Mouse (Mus musculus) MEL (cell line): ENCODE measurements around the gene Gm20662. TPM values are rescaled to one million over a fixed set of nuclear protein-coding genes. Genes with fewer than 3 reads are reported as not detected.

Source experiments
- DNase-seq: peaks from one replicate; pipeline ENCODE4 v3.0.0; 2011; ENCODE audit warnings: low read depth, low spot score
- H3K27ac ChIP-seq: 2 replicates; pipeline ENCODE4 v1.5.1; 2012; ENCODE audit warnings: low read depth, mild to moderate bottlenecking, control low read depth, low read length, moderate library complexity; ENCODE audit not compliant: control insufficient read depth
- H3K27me3 ChIP-seq, 2 experiments: fragments of 150-350 bp in 1 of 2; sonication (generic) in 1 of 2; 2 replicates each; pipeline ENCODE4 v1.6.1; 2012; ENCODE audit warnings: low read length in 2 of 2, mild to moderate bottlenecking in 2 of 2, improper control_type of control experiment in 1 of 2, moderate library complexity in 1 of 2; ENCODE audit not compliant: insufficient read depth in 2 of 2, control insufficient read depth in 1 of 2
- H3K36me3 ChIP-seq, 2 experiments: 2 replicates each; pipeline ENCODE4 v1.6.1; 2012 to 2014; ENCODE audit warnings: low read length in 2 of 2, improper control_type of control experiment in 1 of 2, inconsistent platforms in 1 of 2, mild to moderate bottlenecking in 1 of 2; ENCODE audit not compliant: insufficient read depth in 2 of 2, control insufficient read depth in 1 of 2
- H3K4me1 ChIP-seq, 2 experiments: fragments of 150-350 bp in 1 of 2; sonication (generic) in 1 of 2; 2 replicates each; pipeline ENCODE4 v1.6.1; 2012; ENCODE audit warnings: low read length in 2 of 2, improper control_type of control experiment in 1 of 2, mild to moderate bottlenecking in 1 of 2; ENCODE audit not compliant: insufficient read depth in 2 of 2, control insufficient read depth in 1 of 2
- H3K4me3 ChIP-seq, 2 experiments: fragments of 150-350 bp in 1 of 2; sonication (generic) in 1 of 2; 2 replicates each; pipeline ENCODE4 v1.5.1; 2012; ENCODE audit warnings: low read depth in 2 of 2, low read length in 2 of 2, mild to moderate bottlenecking in 2 of 2, moderate library complexity in 2 of 2, control low read depth in 1 of 2, improper control_type of control experiment in 1 of 2; ENCODE audit not compliant: control insufficient read depth in 1 of 2, insufficient read depth in 1 of 2
- H3K79me2 ChIP-seq: 2 replicates; pipeline ENCODE4 v1.6.1; 2012; ENCODE audit warnings: mild to moderate bottlenecking, low read length, moderate library complexity; ENCODE audit not compliant: control insufficient read depth, poor library complexity, insufficient read depth
- H3K9ac ChIP-seq: 2 replicates; pipeline ENCODE4 v1.6.1; 2012; ENCODE audit warnings: low read depth, mild to moderate bottlenecking, control low read depth, low read length, moderate library complexity; ENCODE audit not compliant: control insufficient read depth, poor library complexity, severe bottlenecking
- H3K9me3 ChIP-seq: fragments of 150-350 bp; sonication (generic); replicated peaks from 2 replicates; pipeline ENCODE4 v1.6.1; 2012; ENCODE audit warnings: mild to moderate bottlenecking, low read length, improper control_type of control experiment, moderate library complexity; ENCODE audit not compliant: insufficient read depth
- BHLHE40 ChIP-seq: IDR thresholded peaks from 2 replicates; pipeline ENCODE4 v1.6.1; 2012; ENCODE audit warnings: low read depth, mild to moderate bottlenecking, inconsistent platforms, low read length, improper control_type of control experiment, borderline replicate concordance
- CHD2 ChIP-seq: IDR thresholded peaks from 2 replicates; pipeline ENCODE4 v1.6.1; 2011; ENCODE audit warnings: low read length, improper control_type of control experiment
- CTCF ChIP-seq, 3 experiments: IDR thresholded peaks in 2 of 3; conservative IDR thresholded peaks in 1 of 3; 2 replicates each; pipeline ENCODE4 v1.5.1; 2011 to 2012; ENCODE audit warnings: low read length in 3 of 3, low read depth in 2 of 3, mild to moderate bottlenecking in 2 of 3, improper control_type of control experiment in 1 of 3, inconsistent platforms in 1 of 3, mixed read lengths in 1 of 3, moderate library complexity in 1 of 3; ENCODE audit not compliant: control insufficient read depth in 1 of 3, insufficient read depth in 1 of 3, poor library complexity in 1 of 3, severe bottlenecking in 1 of 3
- E2F4 ChIP-seq: IDR thresholded peaks from 2 replicates; pipeline ENCODE4 v1.6.1; 2011; ENCODE audit warnings: low read depth, low read length, improper control_type of control experiment, borderline replicate concordance
- ETS1 ChIP-seq: IDR thresholded peaks from 2 replicates; pipeline ENCODE4 v1.6.1; 2012; ENCODE audit warnings: low read depth, mild to moderate bottlenecking, inconsistent platforms, low read length, improper control_type of control experiment, moderate library complexity
- GABPA ChIP-seq: IDR thresholded peaks from 2 replicates; pipeline ENCODE4 v1.6.1; 2012; ENCODE audit warnings: low read depth, mild to moderate bottlenecking, inconsistent platforms, low read length, improper control_type of control experiment, moderate library complexity
- GATA1 ChIP-seq: IDR thresholded peaks from 2 replicates; pipeline ENCODE4 v1.6.1; 2011; ENCODE audit warnings: low read depth, low read length, improper control_type of control experiment
- JUND ChIP-seq: IDR thresholded peaks from 2 replicates; pipeline ENCODE4 v1.6.1; 2011; ENCODE audit warnings: low read depth, mild to moderate bottlenecking, improper control_type of control experiment, low read length
- MAX ChIP-seq: IDR thresholded peaks from 2 replicates; pipeline ENCODE4 v1.6.1; 2011; ENCODE audit warnings: low read length, improper control_type of control experiment
- MYB ChIP-seq: IDR thresholded peaks from 2 replicates; pipeline ENCODE4 v1.6.1; 2011; ENCODE audit warnings: mild to moderate bottlenecking, low read depth, low read length, improper control_type of control experiment
- NELFE ChIP-seq: IDR thresholded peaks from 2 replicates; pipeline ENCODE4 v1.6.1; 2011; ENCODE audit warnings: low read depth, low read length, improper control_type of control experiment
- POLR2A ChIP-seq, 2 experiments: IDR thresholded peaks; 2 replicates each; pipeline ENCODE4 v1.6.1; 2011 to 2012; ENCODE audit warnings: low read length in 2 of 2, mild to moderate bottlenecking in 2 of 2, control low read depth in 1 of 2, improper control_type of control experiment in 1 of 2, low read depth in 1 of 2, moderate library complexity in 1 of 2; ENCODE audit not compliant: control insufficient read depth in 1 of 2, insufficient read depth in 1 of 2, poor library complexity in 1 of 2
- POLR2AphosphoS2 ChIP-seq: IDR thresholded peaks from 2 replicates; pipeline ENCODE4 v1.6.1; 2011; ENCODE audit warnings: low read length, improper control_type of control experiment
- RAD21 ChIP-seq: IDR thresholded peaks from 2 replicates; pipeline ENCODE4 v1.6.1; 2011; ENCODE audit warnings: mild to moderate bottlenecking, low read depth, low read length, improper control_type of control experiment
- RCOR1 ChIP-seq: IDR thresholded peaks from 2 replicates; pipeline ENCODE4 v1.6.1; 2012; ENCODE audit warnings: low read depth, mild to moderate bottlenecking, inconsistent platforms, low read length, improper control_type of control experiment
- SIN3A ChIP-seq: IDR thresholded peaks from 2 replicates; pipeline ENCODE4 v1.6.1; 2012; ENCODE audit warnings: low read length, improper control_type of control experiment, inconsistent platforms
- SMC3 ChIP-seq: IDR thresholded peaks from 2 replicates; pipeline ENCODE4 v1.6.1; 2011; ENCODE audit warnings: low read depth, low read length, improper control_type of control experiment
- TBP ChIP-seq: IDR thresholded peaks from 2 replicates; pipeline ENCODE4 v1.8.0; 2011; ENCODE audit warnings: low read depth, low read length, improper control_type of control experiment
- UBTF ChIP-seq: IDR thresholded peaks from 2 replicates; pipeline ENCODE4 v1.6.1; 2012; ENCODE audit warnings: low read depth, mild to moderate bottlenecking, inconsistent platforms, low read length, improper control_type of control experiment, moderate library complexity, borderline replicate concordance; ENCODE audit not compliant: insufficient read depth
- USF1 ChIP-seq: IDR thresholded peaks from 2 replicates; pipeline ENCODE4 v1.6.1; 2014; ENCODE audit warnings: low read depth, mild to moderate bottlenecking, inconsistent platforms, low read length, improper control_type of control experiment, moderate library complexity
- USF2 ChIP-seq, 2 experiments: IDR thresholded peaks; 2 replicates each; pipeline ENCODE4 v1.6.1; 2011 to 2012; ENCODE audit warnings: improper control_type of control experiment in 2 of 2, low read length in 2 of 2, borderline replicate concordance in 1 of 2, inconsistent platforms in 1 of 2, low read depth in 1 of 2, mild to moderate bottlenecking in 1 of 2; ENCODE audit not compliant: insufficient read depth in 1 of 2
- ZKSCAN1 ChIP-seq: IDR thresholded peaks from 2 replicates; pipeline ENCODE4 v1.6.1; 2012; ENCODE audit warnings: low read depth, mild to moderate bottlenecking, inconsistent platforms, low read length, improper control_type of control experiment, moderate library complexity
- ZMIZ1 ChIP-seq: IDR thresholded peaks from 2 replicates; pipeline ENCODE4 v1.6.1; 2012; ENCODE audit warnings: low read depth, mild to moderate bottlenecking, inconsistent platforms, low read length, improper control_type of control experiment, moderate library complexity
- ZNF384 ChIP-seq: IDR thresholded peaks from 2 replicates; pipeline ENCODE4 v1.6.1; 2012; ENCODE audit warnings: low read depth, mild to moderate bottlenecking, inconsistent platforms, low read length, improper control_type of control experiment
- polyA plus RNA-seq, 2 experiments: library from polyadenylated mRNA; stranded (reverse) in 1 of 2; unstranded in 1 of 2; fragments of >175 nt in 1 of 2; fragments of >200 nt in 1 of 2; gene quantifications; 2 replicates each; pipeline versions ENCODE4 v1.2.1 to v1.2.4; 2012; ENCODE audit warnings: low replicate concordance in 2 of 2, low read depth in 1 of 2; ENCODE audit not compliant: insufficient read length in 2 of 2, insufficient read depth in 1 of 2, missing spikeins in 1 of 2
- total RNA-seq: library from RNA; depleted of rRNA; stranded (reverse); fragments of 300-350 nt; gene quantifications from 2 replicates; pipeline ENCODE4 v1.2.3, GENCODE M21; 2012

Gene Gm20662
- total and polyA plus RNA-seq, 3 experiments, result 0.73 to 1.2 TPM; not detected in 1

- Histone ChIP-seq H3K9me3 (no peaks in the 10 kb centered on the region), H3K4me3 (no peak overlapping the region), H3K27me3 (no peaks in the 10 kb centered on the region), H3K4me1 (no peaks in the 10 kb centered on the region), H3K79me2 (peaks cover 1% of the 10 kb centered on the region; the same call in 1 of the 2 replicates), H3K9ac (no peak overlapping the region), H3K36me3 (peaks cover 0 to 29% of the 10 kb centered on the region in 2 experiments; a peak in 2 of 4 replicates), H3K27ac (no peak overlapping the region)
- peak; percentile 32 for DNase-seq
- TF ChIP-seq RAD21, result peak; percentile 33
- peak; percentile 42 for TF ChIP-seq SMC3
- TF ChIP-seq UBTF, result no peak
- TF ChIP-seq POLR2AphosphoS2, result no peak
- no peak for TF ChIP-seq MYB
- no peak for TF ChIP-seq NELFE
- TF ChIP-seq CTCF (IDR thresholded peaks at IDR 0.05 in 2 of 3, conservative IDR thresholded peaks at IDR 0.05 in 1 of 3; ENCODE audit: control insufficient read depth in 1 of 3, insufficient read depth in 1 of 3, low read depth in 2 of 3, low read length in 3 of 3, poor library complexity in 1 of 3, severe bottlenecking in 1 of 3), result peak in 1 of 3 experiments; percentile 49; a peak in 2 of 6 replicates
Observed at GRCm38 (mm10) chr9:108026584-108026983, 30.4 kb downstream of the Gm20662 start.

- Histone ChIP-seq H3K9ac (no peak overlapping the region), H3K79me2 (no peaks in the 10 kb centered on the region; the same call in 1 of the 2 replicates), H3K9me3 (no peaks in the 10 kb centered on the region), H3K27me3 (no peaks in the 10 kb centered on the region), H3K4me1 (no peaks in the 10 kb centered on the region), H3K36me3 (peaks cover 0 to 34% of the 10 kb centered on the region in 2 experiments; a peak in 2 of 4 replicates), H3K27ac (no peak overlapping the region), H3K4me3 (no peak overlapping the region)
- TF ChIP-seq POLR2AphosphoS2 (no peak), ZMIZ1 (no peak), MAX (no peak), CTCF (IDR thresholded peaks at IDR 0.05 in 2 of 3, conservative IDR thresholded peaks at IDR 0.05 in 1 of 3; ENCODE audit: control insufficient read depth in 1 of 3, insufficient read depth in 1 of 3, low read depth in 2 of 3, low read length in 3 of 3, poor library complexity in 1 of 3, severe bottlenecking in 1 of 3) (peak in 2 of 3 experiments; percentile 16 to 29; a peak in 2 of 6 replicates), SMC3 (peak; percentile 35)
- DNase-seq, result no peak
Observed at GRCm38 (mm10) chr9:108027867-108028266, 31.7 kb downstream of the Gm20662 start.

- no peaks in the 10 kb centered on the region for H3K27me3 ChIP-seq
- DNase-seq, result no peak
- H3K9me3 ChIP-seq, result no peaks in the 10 kb centered on the region
- H3K79me2 ChIP-seq, result no peaks in the 10 kb centered on the region; the same call in 1 of the 2 replicates
- H3K4me1 ChIP-seq, result peaks cover 5 to 21% of the 10 kb centered on the region in 2 experiments
- peaks cover 22 to 26% of the 10 kb centered on the region in 2 experiments for H3K36me3 ChIP-seq
- H3K27ac ChIP-seq, result no peak overlapping the region
- TF ChIP-seq USF2 (IDR thresholded peaks at IDR 0.05; ENCODE audit: borderline replicate concordance in 1 of 2, insufficient read depth in 1 of 2, low read depth in 1 of 2, low read length in 2 of 2) (no peak), POLR2A (IDR thresholded peaks at IDR 0.05; ENCODE audit: control insufficient read depth in 1 of 2, insufficient read depth in 1 of 2, low read depth in 1 of 2, low read length in 2 of 2, poor library complexity in 1 of 2) (no peak), TBP (no peak), SIN3A (no peak), POLR2AphosphoS2 (no peak), USF1 (no peak), CTCF (IDR thresholded peaks at IDR 0.05 in 2 of 3, conservative IDR thresholded peaks at IDR 0.05 in 1 of 3; ENCODE audit: control insufficient read depth in 1 of 3, insufficient read depth in 1 of 3, low read depth in 2 of 3, low read length in 3 of 3, poor library complexity in 1 of 3, severe bottlenecking in 1 of 3) (no peak), CHD2 (no peak), GABPA (no peak), BHLHE40 (no peak), ZKSCAN1 (no peak), ZNF384 (no peak), JUND (no peak), GATA1 (no peak), MYB (no peak), E2F4 (no peak), RAD21 (no peak), RCOR1 (no peak), ETS1 (no peak)
- no peak overlapping the region for H3K4me3 ChIP-seq
- no peak overlapping the region for H3K9ac ChIP-seq
Observed at GRCm38 (mm10) chr9:108032126-108032525, 36.0 kb downstream of the Gm20662 start.
